Mouse (Mus musculus) hindbrain, embryonic 13.5 days (tissue): ENCODE measurements around the gene Tmem220. TPM values are rescaled to one million over a fixed set of nuclear protein-coding genes. Genes with fewer than 3 reads are reported as not detected.

Experiments used
- polyA plus RNA-seq: library from polyadenylated mRNA; unstranded; fragments of >200 nt; fragmentation: Nextera tagmentation; extraction: Ambion mirVana; gene quantifications from 2 replicates; pipeline ENCODE4 v1.2.1, GENCODE M21; 2015

The Tmem220 gene
- polyA plus RNA-seq, 1 experiment from 2014 or later = 1.0 TPM

Other genes starting within 250 kb of the Tmem220 start
- 8.6 and 10.4 TPM in 2 replicates for gene Pirt, start 113.2 kb upstream of the Tmem220 start, polyA plus RNA-seq
- not detected in 2 replicates for gene Tmem238l, start 68.5 kb upstream of the Tmem220 start, polyA plus RNA-seq
- gene Adprm, start 27.4 kb downstream of the Tmem220 start, polyA plus RNA-seq = 34.5 and 35.2 TPM in 2 replicates
- 13.1 and 14.1 TPM in 2 replicates for gene Sco1, start 27.5 kb downstream of the Tmem220 start, polyA plus RNA-seq
- 0.89 and 1.8 TPM in 2 replicates for gene Myh3, start 53.1 kb downstream of the Tmem220 start, polyA plus RNA-seq
- gene Myh2, start 145.9 kb downstream of the Tmem220 start, polyA plus RNA-seq = 0.16 and 0.25 TPM in 2 replicates
- gene Myh1, start 174.9 kb downstream of the Tmem220 start, polyA plus RNA-seq = 0.14 TPM in 1 of 2 replicates, not detected in the other
- gene Myh4, start 212.9 kb downstream of the Tmem220 start, polyA plus RNA-seq = not detected in 2 replicates